Comparison of ENCODE assay signal across 13 mouse cellular contexts in the genomic region with DNA sequence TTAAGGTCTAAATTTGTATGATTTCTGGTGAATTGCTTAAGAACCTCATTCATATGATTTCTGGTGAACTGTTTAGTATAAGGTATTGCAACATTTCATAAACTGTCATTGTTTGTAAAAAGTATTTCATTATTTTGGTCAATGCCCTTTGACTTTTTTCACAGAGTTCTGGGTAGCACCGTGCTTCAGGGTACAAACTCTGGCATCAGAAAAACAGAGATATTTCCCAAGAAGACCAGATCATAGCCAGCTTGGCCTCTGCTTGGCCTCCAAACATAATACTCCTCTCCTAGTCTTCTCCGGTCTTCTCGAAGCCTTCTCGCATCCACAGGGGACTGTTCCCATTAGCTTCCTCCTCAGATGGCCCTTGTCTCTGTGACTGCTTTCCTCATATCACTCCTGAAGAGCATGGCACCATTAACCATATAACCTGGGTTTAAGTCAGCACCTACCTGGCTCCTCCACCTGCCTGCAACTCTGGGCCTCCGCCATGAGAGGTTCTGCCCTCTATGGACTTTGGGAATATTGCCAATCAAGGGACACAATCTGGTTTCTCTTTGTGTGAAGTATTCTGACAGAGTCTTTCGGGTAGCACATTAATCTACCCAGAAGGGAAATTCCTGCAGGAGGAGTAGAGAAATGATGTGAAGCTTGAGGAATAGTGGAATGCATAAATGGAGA.
"Had no signal": no experiment of that assay in that cellular context is flagged by ENCODE, and none has a peak within 500 bp of the region (broad histone marks: within the 10 kb centered on the region; RNA-seq: fewer than 3 reads in every experiment).

No protein-coding gene starts in this region.

- H3K9me3 ChIP-seq: limb, embryonic 15.5 days; liver, embryonic 15.5 days; megakaryocyte, embryonic 14.5 days; midbrain, embryonic 15.5 days; neural tube, embryonic 12.5 days had no signal

- H3K9ac ChIP-seq: limb, embryonic 15.5 days; liver, embryonic 15.5 days; lung, embryonic 14.5 days; midbrain, embryonic 15.5 days; neural tube, embryonic 12.5 days had no signal

- DNase-seq: layer of hippocampus, adult 9-11 months; layer of hippocampus, postnatal 36 days; lung, embryonic 14.5 days; lung, postnatal 14 days; thymus, postnatal 14 days had no signal

- ATAC-seq: midbrain, embryonic 15.5 days had no signal

- H3K4me1 ChIP-seq: limb, embryonic 15.5 days; liver, embryonic 15.5 days; megakaryocyte, embryonic 14.5 days; midbrain, embryonic 15.5 days; neural tube, embryonic 12.5 days had no signal

- H3K4me3 ChIP-seq: limb, embryonic 15.5 days; liver, embryonic 15.5 days; megakaryocyte, embryonic 14.5 days; midbrain, embryonic 15.5 days; neural tube, embryonic 12.5 days had no signal

- H3K27me3 ChIP-seq: limb, embryonic 15.5 days; liver, embryonic 15.5 days; megakaryocyte, embryonic 14.5 days; midbrain, embryonic 15.5 days; neural tube, embryonic 12.5 days had no signal

- H3K4me2 ChIP-seq: limb, embryonic 15.5 days; liver, embryonic 15.5 days; lung, embryonic 14.5 days; midbrain, embryonic 11.5 days; midbrain, embryonic 15.5 days; neural tube, embryonic 12.5 days had no signal

- H3K36me3 ChIP-seq: limb, embryonic 15.5 days; liver, embryonic 15.5 days; midbrain, embryonic 15.5 days; neural tube, embryonic 12.5 days had no signal

- H3K27ac ChIP-seq: limb, embryonic 15.5 days; liver, embryonic 15.5 days; macrophage; midbrain, embryonic 15.5 days; neural tube, embryonic 12.5 days; stomach, postnatal 0 days had no signal
